Mouse (Mus musculus): ENCODE data around the gene Saa1. TPM values are rescaled to one million over a fixed set of nuclear protein-coding genes. Genes with fewer than 3 reads are reported as not detected.
"Not testable (repeated sequence)": the region's sequence is repeated elsewhere in the genome, so short reads cannot be mapped to it uniquely, and the experiment has no call there.

Gene Saa1
- total and polyA plus RNA-seq, 3 experiments = not detected

GRCm38 (mm10) chr7:46761049-46761795 is 18.4 kb upstream of the Saa1 start:
- Histone ChIP-seq H3K27me3 (ENCODE audit: insufficient read depth, low read length) (no peaks in the 10 kb centered on the region), H3K9me3 (replicated peaks) (no peaks in the 10 kb centered on the region), H3K36me3 (replicated peaks) (peaks cover 63% of the 10 kb centered on the region), H3K4me3 (ENCODE audit: low read depth, low read length) (no peak overlapping the region), H3K4me1 (ENCODE audit: insufficient read depth, low read depth, low read length) (peaks cover 10% of the 10 kb centered on the region)
- ATAC-seq (ENCODE audit: extremely low read depth, insufficient number of reproducible peaks, low FRiP score, poor library complexity, severe bottlenecking) = no peak
- DNase-seq (ENCODE audit: low spot score) = no peak
- TF ChIP-seq GATA2 (IDR thresholded peaks at IDR 0.05; ENCODE audit: borderline replicate concordance, low read depth, low read length) (no peak), TAL1 (conservative IDR thresholded peaks at IDR 0.05; ENCODE audit: low read depth, low read length) (no peak), GATA1 (IDR thresholded peaks at IDR 0.05; ENCODE audit: borderline replicate concordance, low read length) (no peak), CTCF (IDR thresholded peaks at IDR 0.05; ENCODE audit: low read depth, low read length) (no peak), POLR2AphosphoS5 (IDR thresholded peaks at IDR 0.05; ENCODE audit: insufficient replicate concordance, low read depth, low read length) (no peak)

DNA sequence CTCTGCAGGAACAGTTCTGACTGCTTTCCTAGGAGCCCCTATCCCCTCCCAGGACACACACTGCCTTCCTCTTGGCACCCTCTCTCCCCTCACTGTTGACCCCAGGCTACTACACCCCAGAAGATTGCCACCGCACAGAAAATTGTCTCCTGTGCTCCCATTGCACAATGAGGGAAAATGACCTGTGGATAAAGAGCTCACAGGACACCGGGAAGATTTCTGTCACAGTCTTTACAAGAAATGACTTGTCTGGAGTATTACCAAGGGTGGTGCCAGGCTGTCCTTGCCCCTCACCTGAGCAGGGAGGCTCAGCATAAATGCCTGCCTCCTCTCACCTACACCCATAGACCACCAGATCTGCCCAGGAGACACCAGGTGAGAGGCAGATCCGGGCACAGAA is 8.7 kb upstream of the Saa1 start, which contains the start of gene Saa2:
Saa2 (plus strand) TSS at position 301 of the 400 bp plus-strand sequence.
- no peak for TF ChIP-seq POLR2AphosphoS5 (IDR thresholded peaks at IDR 0.05; ENCODE audit: insufficient replicate concordance, low read depth, low read length)
- no peak for TF ChIP-seq TAL1 (conservative IDR thresholded peaks at IDR 0.05; ENCODE audit: low read depth, low read length)
- no peak for TF ChIP-seq GATA1 (IDR thresholded peaks at IDR 0.05; ENCODE audit: borderline replicate concordance, low read length)
- TF ChIP-seq CTCF (IDR thresholded peaks at IDR 0.05; ENCODE audit: low read depth, low read length) = no peak
- no peak for TF ChIP-seq GATA2 (IDR thresholded peaks at IDR 0.05; ENCODE audit: borderline replicate concordance, low read depth, low read length)
- Histone ChIP-seq H3K27me3 (ENCODE audit: insufficient read depth, low read length) (peaks cover 28% of the 10 kb centered on the region), H3K4me3 (ENCODE audit: low read depth, low read length) (no peak within 1 kb of the TSS), H3K36me3 (replicated peaks) (no peaks in the 10 kb centered on the region), H3K4me1 (ENCODE audit: insufficient read depth, low read depth, low read length) (no peaks in the 10 kb centered on the region), H3K9me3 (replicated peaks) (no peaks in the 10 kb centered on the region)
- DNase-seq (ENCODE audit: low spot score) = no peak
- ATAC-seq (ENCODE audit: extremely low read depth, insufficient number of reproducible peaks, low FRiP score, poor library complexity, severe bottlenecking) = no peak

- Histone ChIP-seq H3K4me1 (ENCODE audit: insufficient read depth, low read depth, low read length) (no peaks in the 10 kb centered on the region), H3K9me3 (replicated peaks) (no peaks in the 10 kb centered on the region), H3K27me3 (ENCODE audit: insufficient read depth, low read length) (peaks cover 40% of the 10 kb centered on the region), H3K36me3 (replicated peaks) (no peaks in the 10 kb centered on the region), H3K4me3 (ENCODE audit: low read depth, low read length) (no peak overlapping the region)
- DNase-seq (ENCODE audit: low spot score) (no peak), ATAC-seq (ENCODE audit: extremely low read depth, insufficient number of reproducible peaks, low FRiP score, poor library complexity, severe bottlenecking) (no peak)
- no peak for TF ChIP-seq CTCF (IDR thresholded peaks at IDR 0.05; ENCODE audit: low read depth, low read length)
- TF ChIP-seq TAL1 (conservative IDR thresholded peaks at IDR 0.05; ENCODE audit: low read depth, low read length) = no peak
- no peak for TF ChIP-seq GATA2 (IDR thresholded peaks at IDR 0.05; ENCODE audit: borderline replicate concordance, low read depth, low read length)
- no peak for TF ChIP-seq POLR2AphosphoS5 (IDR thresholded peaks at IDR 0.05; ENCODE audit: insufficient replicate concordance, low read depth, low read length)
- TF ChIP-seq GATA1 (IDR thresholded peaks at IDR 0.05; ENCODE audit: borderline replicate concordance, low read length) = no peak
Observed at GRCm38 (mm10) chr7:46748459-46748858, 5.7 kb upstream of the Saa1 start.

GRCm38 (mm10) chr7:46746381-46746780 is 3.6 kb upstream of the Saa1 start:
- no peaks in the 10 kb centered on the region for H3K9me3 ChIP-seq (replicated peaks)
- peaks cover 45% of the 10 kb centered on the region for H3K27me3 ChIP-seq (ENCODE audit: insufficient read depth, low read length)
- TF ChIP-seq GATA2 (IDR thresholded peaks at IDR 0.05; ENCODE audit: borderline replicate concordance, low read depth, low read length) (no peak), POLR2AphosphoS5 (IDR thresholded peaks at IDR 0.05; ENCODE audit: insufficient replicate concordance, low read depth, low read length) (no peak), TAL1 (conservative IDR thresholded peaks at IDR 0.05; ENCODE audit: low read depth, low read length) (no peak), CTCF (IDR thresholded peaks at IDR 0.05; ENCODE audit: low read depth, low read length) (no peak), GATA1 (IDR thresholded peaks at IDR 0.05; ENCODE audit: borderline replicate concordance, low read length) (no peak)
- no peak for ATAC-seq (ENCODE audit: extremely low read depth, insufficient number of reproducible peaks, low FRiP score, poor library complexity, severe bottlenecking)
- H3K4me1 ChIP-seq (ENCODE audit: insufficient read depth, low read depth, low read length) = no peaks in the 10 kb centered on the region
- H3K36me3 ChIP-seq (replicated peaks) = no peaks in the 10 kb centered on the region
- DNase-seq (ENCODE audit: low spot score) = no peak
- no peak overlapping the region for H3K4me3 ChIP-seq (ENCODE audit: low read depth, low read length)

DNA sequence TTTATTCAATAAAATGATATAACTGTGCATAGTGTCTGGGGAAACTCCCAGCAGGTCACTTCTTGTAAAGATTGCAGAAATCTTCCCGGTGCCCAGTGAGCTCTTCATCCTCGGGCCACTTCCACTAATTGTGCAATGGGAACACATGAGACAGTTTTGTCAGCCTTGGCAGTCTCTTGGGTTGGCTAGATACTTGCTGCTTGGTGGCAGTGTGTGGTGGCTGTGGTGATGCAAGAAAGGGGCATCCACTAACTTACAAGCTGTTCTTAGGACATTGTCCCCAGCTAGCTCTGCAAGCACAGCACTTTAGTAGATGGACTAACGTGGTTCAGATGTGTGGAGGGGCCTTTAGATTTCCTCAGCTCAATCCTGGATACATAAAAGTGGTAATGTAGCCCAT is 3.0 kb upstream of the Saa1 start:
- H3K36me3 ChIP-seq (replicated peaks) = no peaks in the 10 kb centered on the region
- TF ChIP-seq POLR2AphosphoS5 (IDR thresholded peaks at IDR 0.05; ENCODE audit: insufficient replicate concordance, low read depth, low read length) (no peak), CTCF (IDR thresholded peaks at IDR 0.05; ENCODE audit: low read depth, low read length) (no peak), TAL1 (conservative IDR thresholded peaks at IDR 0.05; ENCODE audit: low read depth, low read length) (no peak), GATA2 (IDR thresholded peaks at IDR 0.05; ENCODE audit: borderline replicate concordance, low read depth, low read length) (no peak), GATA1 (IDR thresholded peaks at IDR 0.05; ENCODE audit: borderline replicate concordance, low read length) (no peak)
- no peak overlapping the region for H3K4me3 ChIP-seq (ENCODE audit: low read depth, low read length)
- H3K4me1 ChIP-seq (ENCODE audit: insufficient read depth, low read depth, low read length) = no peaks in the 10 kb centered on the region
- H3K27me3 ChIP-seq (ENCODE audit: insufficient read depth, low read length) = peaks cover 48% of the 10 kb centered on the region
- no peak for ATAC-seq (ENCODE audit: extremely low read depth, insufficient number of reproducible peaks, low FRiP score, poor library complexity, severe bottlenecking)
- no peaks in the 10 kb centered on the region for H3K9me3 ChIP-seq (replicated peaks)
- no peak for DNase-seq (ENCODE audit: low spot score)

GRCm38 (mm10) chr7:46740041-46740440 is 2.7 kb downstream of the Saa1 start:
- not testable (repeated sequence) for DNase-seq (ENCODE audit: low spot score); H3K36me3 ChIP-seq (replicated peaks); H3K9me3 ChIP-seq (replicated peaks); H3K4me3 ChIP-seq (ENCODE audit: low read depth, low read length); H3K4me1 ChIP-seq (ENCODE audit: insufficient read depth, low read depth, low read length); ATAC-seq (ENCODE audit: extremely low read depth, insufficient number of reproducible peaks, low FRiP score, poor library complexity, severe bottlenecking)
- peaks cover 28% of the 10 kb centered on the region for H3K27me3 ChIP-seq (ENCODE audit: insufficient read depth, low read length)

All from G1E (cell line).